Mouse (Mus musculus): Measurements from ENCODE around the gene Bmp8b. TPM values are rescaled to one million over a fixed set of nuclear protein-coding genes. Genes with fewer than 3 reads are reported as not detected.
"Not testable (repeated sequence)": the region's sequence is repeated elsewhere in the genome, so short reads cannot be mapped to it uniquely, and the experiment has no call there.

The Bmp8b gene
- polyA plus RNA-seq, 1 experiment from 2014 or later, result 1.7 TPM

DNA sequence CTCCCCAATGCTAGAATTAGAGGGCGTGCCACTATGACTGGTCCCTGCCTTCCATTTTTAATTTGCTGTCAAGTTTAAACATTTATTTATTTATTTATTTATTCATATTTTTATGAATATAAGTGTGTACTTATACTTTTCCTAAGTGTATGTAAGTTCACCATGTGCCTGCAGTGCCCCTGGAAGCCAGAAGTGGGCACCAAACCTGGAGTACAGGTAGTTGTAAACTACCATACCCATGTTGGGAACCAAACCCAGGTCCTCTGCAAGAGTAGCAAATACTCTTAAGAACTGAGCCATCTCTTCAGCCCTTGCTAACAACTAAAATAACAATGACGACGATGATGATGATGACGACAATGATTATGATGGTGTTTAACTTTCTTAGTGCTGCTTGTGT, 47.0 kb downstream of the Bmp8b start:
- Histone ChIP-seq H3K36me3 (no peaks in the 10 kb centered on the region), H3K4me3 (replicated peaks) (no peak overlapping the region), H3K27ac (replicated peaks) (no peak overlapping the region), H3K4me1 (no peaks in the 10 kb centered on the region), H3K9me3 (replicated peaks) (no peaks in the 10 kb centered on the region), H3K27me3 (no peaks in the 10 kb centered on the region; the same call in 1 of the 2 replicates), H3K9ac (no peak overlapping the region), H3K4me2 (replicated peaks) (no peak overlapping the region)
- 80% methylated on average over 4 of the region's 4 CpGs for WGBS
- ATAC-seq (ENCODE audit: insufficient number of reproducible peaks, low FRiP score, low TSS enrichment, low read depth), result no peak

GRCm38 (mm10) chr4:123152976-123153375, 48.0 kb downstream of the Bmp8b start:
- no peak overlapping the region for H3K4me2 ChIP-seq (replicated peaks)
- H3K9ac ChIP-seq, result no peak overlapping the region
- no peak for ATAC-seq (ENCODE audit: insufficient number of reproducible peaks, low FRiP score, low TSS enrichment, low read depth)
- H3K36me3 ChIP-seq, result no peaks in the 10 kb centered on the region
- no peak overlapping the region for H3K4me3 ChIP-seq (replicated peaks)
- H3K4me1 ChIP-seq, result no peaks in the 10 kb centered on the region
- no peaks in the 10 kb centered on the region for H3K9me3 ChIP-seq (replicated peaks)
- no peak overlapping the region for H3K27ac ChIP-seq (replicated peaks)
- no peaks in the 10 kb centered on the region; the same call in 1 of the 2 replicates for H3K27me3 ChIP-seq
- 62% methylated on average over 5 of the region's 5 CpGs for WGBS

DNA sequence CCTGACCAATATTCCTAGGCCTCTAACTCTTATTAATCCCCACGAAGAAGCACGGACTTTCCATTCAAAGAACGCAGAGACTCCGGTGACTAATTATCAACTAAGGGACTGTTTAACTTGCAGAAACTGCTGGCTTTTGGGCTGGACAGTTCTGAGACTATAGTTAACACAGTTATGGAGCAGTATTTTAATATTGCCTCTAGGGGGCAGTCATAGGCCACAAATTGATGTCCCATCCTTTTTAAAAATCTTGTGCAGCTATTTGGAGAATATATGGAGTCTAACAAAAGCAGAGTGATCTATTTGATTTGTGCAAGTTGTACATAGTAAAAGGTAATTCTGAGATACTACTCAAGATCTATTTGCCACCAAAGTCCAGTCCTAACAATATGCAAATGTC, 50.0 kb downstream of the Bmp8b start:
- H3K27me3 ChIP-seq, result no peaks in the 10 kb centered on the region; the same call in 1 of the 2 replicates
- H3K4me1 ChIP-seq, result no peaks in the 10 kb centered on the region
- no peak overlapping the region for H3K9ac ChIP-seq
- ATAC-seq (ENCODE audit: insufficient number of reproducible peaks, low FRiP score, low TSS enrichment, low read depth), result no peak
- H3K9me3 ChIP-seq (replicated peaks), result no peaks in the 10 kb centered on the region
- no peaks in the 10 kb centered on the region for H3K36me3 ChIP-seq
- WGBS, result 35% methylated on average over 4 of the region's 4 CpGs
- no peak overlapping the region for H3K4me2 ChIP-seq (replicated peaks)
- no peak overlapping the region for H3K27ac ChIP-seq (replicated peaks)
- H3K4me3 ChIP-seq (replicated peaks), result no peak overlapping the region

DNA sequence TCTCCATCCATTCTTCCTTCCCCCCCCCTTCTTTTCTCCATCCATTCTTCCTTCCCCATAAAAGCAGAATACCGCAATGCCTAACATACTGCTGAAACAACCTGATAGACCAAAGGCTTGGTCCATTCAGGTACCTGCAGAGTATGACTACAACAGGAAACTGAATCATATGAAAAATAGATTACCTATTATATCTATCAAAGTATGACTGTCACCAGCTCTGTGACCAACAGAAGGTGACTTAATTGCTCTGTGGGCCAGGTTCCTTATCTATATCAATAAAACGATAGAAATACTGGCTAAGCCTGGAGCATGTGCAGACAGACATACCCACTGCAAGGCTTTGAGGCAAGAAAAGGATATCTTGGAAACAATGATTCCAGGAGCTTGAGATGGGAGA, 50.5 kb downstream of the Bmp8b start:
- ATAC-seq (ENCODE audit: insufficient number of reproducible peaks, low FRiP score, low TSS enrichment, low read depth), result no peak
- H3K4me2 ChIP-seq (replicated peaks), result no peak overlapping the region
- no peak overlapping the region for H3K4me3 ChIP-seq (replicated peaks)
- no peaks in the 10 kb centered on the region for H3K36me3 ChIP-seq
- H3K4me1 ChIP-seq, result no peaks in the 10 kb centered on the region
- no peaks in the 10 kb centered on the region for H3K9me3 ChIP-seq (replicated peaks)
- no peaks in the 10 kb centered on the region; the same call in 1 of the 2 replicates for H3K27me3 ChIP-seq
- no peak overlapping the region for H3K9ac ChIP-seq
- 68% methylated on average over 2 of the region's 2 CpGs for WGBS
- H3K27ac ChIP-seq (replicated peaks), result no peak overlapping the region

DNA sequence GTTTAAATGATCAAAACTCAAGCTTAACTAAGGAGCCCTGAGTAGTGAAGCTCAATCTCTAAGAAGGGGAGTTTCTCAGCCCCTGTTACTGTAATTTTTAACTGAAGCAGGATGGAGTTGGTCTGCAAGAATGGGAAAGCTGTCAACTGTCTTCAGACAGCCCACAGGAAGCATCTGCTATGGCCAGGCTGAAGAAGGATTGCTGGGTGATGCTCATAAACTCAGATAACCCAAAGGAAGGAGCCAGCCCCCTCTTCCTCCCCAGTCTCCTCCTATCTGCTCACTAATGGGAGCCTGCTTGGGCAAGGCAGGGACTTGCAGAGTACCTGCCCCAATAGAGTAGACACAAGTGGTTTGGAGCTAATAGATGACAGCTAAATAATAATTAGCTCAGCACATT, 50.9 kb downstream of the Bmp8b start:
- no peak overlapping the region for H3K9ac ChIP-seq
- H3K36me3 ChIP-seq, result no peaks in the 10 kb centered on the region
- no peak overlapping the region for H3K27ac ChIP-seq (replicated peaks)
- ATAC-seq (ENCODE audit: insufficient number of reproducible peaks, low FRiP score, low TSS enrichment, low read depth), result no peak
- H3K27me3 ChIP-seq, result no peaks in the 10 kb centered on the region; the same call in 1 of the 2 replicates
- H3K9me3 ChIP-seq (replicated peaks), result no peaks in the 10 kb centered on the region
- no peak overlapping the region for H3K4me3 ChIP-seq (replicated peaks)
- no peaks in the 10 kb centered on the region for H3K4me1 ChIP-seq
- no peak overlapping the region for H3K4me2 ChIP-seq (replicated peaks)

DNA sequence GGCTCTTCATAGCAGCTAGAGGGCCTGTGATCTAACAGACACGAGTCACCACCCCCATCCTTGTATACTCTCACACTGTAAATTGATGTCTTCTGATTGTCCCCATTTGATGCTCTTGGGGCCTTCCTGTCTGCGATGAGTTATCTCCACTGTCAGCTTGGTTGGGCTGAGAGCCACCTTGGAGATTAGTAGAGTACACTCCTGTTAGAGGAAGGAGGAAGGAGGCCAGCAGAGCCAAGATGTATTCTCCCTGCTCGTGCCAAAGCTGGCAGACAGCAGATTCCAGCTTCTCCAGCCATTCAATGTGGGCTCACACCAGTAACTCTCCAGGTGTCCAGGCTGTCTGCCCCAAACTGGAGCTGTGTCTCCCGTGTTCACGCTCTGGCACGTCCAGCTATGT, 55.6 kb downstream of the Bmp8b start:
- Histone ChIP-seq H3K9ac (no peak overlapping the region), H3K4me2 (replicated peaks) (no peak overlapping the region), H3K4me3 (replicated peaks) (no peak overlapping the region), H3K27me3 (0 out of 2 replicates have a peak, but pooled peaks cover 6% of the 10 kb centered on the region), H3K9me3 (replicated peaks) (no peaks in the 10 kb centered on the region), H3K36me3 (no peaks in the 10 kb centered on the region), H3K27ac (replicated peaks) (no peak overlapping the region), H3K4me1 (0 out of 2 replicates have a peak, but pooled peaks cover 3% of the 10 kb centered on the region)
- no peak for ATAC-seq (ENCODE audit: insufficient number of reproducible peaks, low FRiP score, low TSS enrichment, low read depth)
- 75% methylated on average over 6 of the region's 6 CpGs for WGBS

DNA sequence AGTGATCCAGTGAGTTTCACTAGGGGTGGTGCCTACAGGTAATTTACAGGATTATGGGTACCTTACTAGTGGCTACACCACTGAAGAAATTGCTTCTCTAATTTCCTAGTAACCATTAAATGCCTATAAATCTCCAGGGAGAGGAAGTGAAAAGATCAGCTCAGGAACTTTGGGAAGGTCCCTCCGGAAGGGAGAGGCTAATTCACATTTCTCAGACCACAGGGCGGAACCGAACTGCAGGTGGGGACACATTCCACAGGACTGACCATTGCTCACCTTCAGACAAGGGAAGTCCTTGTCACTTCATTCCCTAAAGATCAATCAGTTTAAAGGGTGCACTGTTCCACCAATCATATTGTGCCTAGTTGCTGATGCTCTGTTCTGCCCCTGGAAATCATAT, 56.3 kb downstream of the Bmp8b start:
- not testable (repeated sequence) for H3K4me3 ChIP-seq (replicated peaks); H3K27ac ChIP-seq (replicated peaks); H3K4me2 ChIP-seq (replicated peaks); H3K9me3 ChIP-seq (replicated peaks); ATAC-seq (ENCODE audit: insufficient number of reproducible peaks, low FRiP score, low TSS enrichment, low read depth); H3K36me3 ChIP-seq; H3K4me1 ChIP-seq; H3K9ac ChIP-seq; H3K27me3 ChIP-seq
- WGBS, result 82% methylated on average over 3 of the region's 3 CpGs

DNA sequence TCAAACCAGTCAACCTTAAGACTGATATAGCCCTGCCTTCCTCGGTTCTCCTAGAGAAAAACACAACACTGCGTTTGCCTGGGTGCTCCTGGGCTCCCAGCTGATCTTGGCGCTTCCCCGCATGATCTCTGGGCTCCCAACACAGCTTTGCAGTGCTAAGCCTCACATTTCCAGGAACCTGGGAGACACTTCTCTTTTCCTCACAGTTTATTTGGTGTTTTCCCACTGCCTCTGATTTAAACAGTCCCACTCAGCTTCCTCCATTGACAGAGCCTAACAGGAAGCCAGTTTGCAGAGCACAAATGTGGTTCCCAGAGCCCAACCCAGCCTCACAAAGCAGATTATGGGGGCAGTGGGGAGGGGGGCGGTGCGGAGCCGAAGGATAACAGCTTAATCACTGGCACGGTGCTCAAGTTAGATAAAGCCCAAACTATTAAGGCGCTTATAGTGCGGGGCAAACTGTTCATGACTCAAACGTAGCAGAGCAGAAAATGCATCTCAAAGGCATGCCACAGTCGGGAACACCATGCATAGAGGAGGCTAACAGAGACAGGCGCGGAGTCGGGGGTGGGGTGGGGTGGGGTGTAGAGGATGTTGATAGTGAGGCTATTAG, 57.4 kb downstream of the Bmp8b start:
- H3K4me3 ChIP-seq (replicated peaks), result no peak overlapping the region
- no peaks in the 10 kb centered on the region for H3K9me3 ChIP-seq (replicated peaks)
- H3K27me3 ChIP-seq, result 0 out of 2 replicates have a peak, but pooled peaks cover 6% of the 10 kb centered on the region
- 0 out of 2 replicates have a peak, but pooled peaks cover 3% of the 10 kb centered on the region for H3K4me1 ChIP-seq
- 15% methylated on average over 15 of the region's 15 CpGs for WGBS
- ATAC-seq (ENCODE audit: insufficient number of reproducible peaks, low FRiP score, low TSS enrichment, low read depth), result no peak
- H3K4me2 ChIP-seq (replicated peaks), result 0 out of 2 replicates have a peak overlapping the region, but pooled peaks have one; percentile 8
- H3K36me3 ChIP-seq, result no peaks in the 10 kb centered on the region
- no peak overlapping the region for H3K27ac ChIP-seq (replicated peaks)
- H3K9ac ChIP-seq, result no peak overlapping the region

GRCm38 (mm10) chr4:123164157-123164556, 59.2 kb downstream of the Bmp8b start:
- H3K4me2 ChIP-seq (replicated peaks), result no peak overlapping the region
- H3K9me3 ChIP-seq (replicated peaks), result no peaks in the 10 kb centered on the region
- H3K36me3 ChIP-seq, result no peaks in the 10 kb centered on the region
- no peak overlapping the region for H3K4me3 ChIP-seq (replicated peaks)
- 0 out of 2 replicates have a peak, but pooled peaks cover 3% of the 10 kb centered on the region for H3K4me1 ChIP-seq
- 0 out of 2 replicates have a peak, but pooled peaks cover 6% of the 10 kb centered on the region for H3K27me3 ChIP-seq
- WGBS, result 93% methylated on average over 15 of the region's 15 CpGs
- no peak overlapping the region for H3K9ac ChIP-seq
- no peak overlapping the region for H3K27ac ChIP-seq (replicated peaks)
- no peak for ATAC-seq (ENCODE audit: insufficient number of reproducible peaks, low FRiP score, low TSS enrichment, low read depth)

DNA sequence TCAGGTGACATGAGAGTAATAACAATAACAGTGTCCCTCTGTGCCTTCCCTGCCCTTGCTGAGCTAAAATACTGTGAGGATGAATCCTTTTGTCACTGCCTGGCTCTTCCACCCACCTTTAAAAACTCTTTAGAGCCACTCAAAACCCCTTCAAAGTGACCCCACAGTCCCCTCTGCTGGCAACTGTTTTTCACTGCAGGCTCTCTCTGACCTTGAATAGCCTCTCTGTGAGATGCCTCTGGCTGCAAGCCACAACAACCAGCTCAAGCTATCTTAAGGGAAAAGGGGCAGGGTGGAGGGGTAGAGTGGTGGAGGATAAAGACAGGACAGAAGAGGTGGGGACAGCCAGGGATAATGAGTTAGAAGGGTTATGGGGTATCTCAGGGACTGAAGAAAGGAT, 66.8 kb downstream of the Bmp8b start:
- H3K9me3 ChIP-seq (replicated peaks), result no peaks in the 10 kb centered on the region
- no peak overlapping the region for H3K4me2 ChIP-seq (replicated peaks)
- no peaks in the 10 kb centered on the region for H3K36me3 ChIP-seq
- no peak overlapping the region for H3K9ac ChIP-seq
- H3K27ac ChIP-seq (replicated peaks), result no peak overlapping the region
- H3K4me1 ChIP-seq, result no peaks in the 10 kb centered on the region
- peaks cover 27% of the 10 kb centered on the region for H3K27me3 ChIP-seq
- H3K4me3 ChIP-seq (replicated peaks), result no peak overlapping the region
- ATAC-seq (ENCODE audit: insufficient number of reproducible peaks, low FRiP score, low TSS enrichment, low read depth), result no peak

Measured in embryonic facial prominence, embryonic 15.5 days (tissue).